Mouse (Mus musculus): ENCODE data around the gene Rogdi. TPM values are rescaled to one million over a fixed set of nuclear protein-coding genes. Genes with fewer than 3 reads are reported as not detected.

Rogdi gene
- polyA plus RNA-seq, 1 experiment from 2014 or later = 58.9 TPM

GRCm38 (mm10) chr16:5010371-5010935 lies 2.9 kb downstream of the Rogdi start:
- Histone ChIP-seq H3K4me1 (ENCODE audit: control insufficient read depth in 2 of 2, insufficient read depth in 2 of 2, low read length in 2 of 2) (peaks cover 7 to 20% of the 10 kb centered on the region in 2 experiments), H3K27me3 (ENCODE audit: control insufficient read depth, insufficient read depth, low read length) (no peaks in the 10 kb centered on the region), H3K9ac (ENCODE audit: low read length) (no peak overlapping the region), H3K36me3 (ENCODE audit: control insufficient read depth, insufficient read depth, low read length) (peaks cover 14% of the 10 kb centered on the region), H3K27ac (replicated peaks in 1 of 2; ENCODE audit: control insufficient read depth in 1 of 2, insufficient read depth in 1 of 2, low read depth in 2 of 2, low read length in 2 of 2) (no peak overlapping the region), H3K4me3 (ENCODE audit: control insufficient read depth in 1 of 2, insufficient read depth in 1 of 2, low read depth in 1 of 2, low read length in 2 of 2) (no peak overlapping the region), H3K4me2 (ENCODE audit: low read length) (no peak overlapping the region), H3K9me3 (ENCODE audit: control insufficient read depth, low read length) (no peaks in the 10 kb centered on the region)
- 86% methylated on average over 10 of the region's 10 CpGs for WGBS
- ATAC-seq (ENCODE audit: insufficient number of reproducible peaks, insufficient read depth, low FRiP score, low read depth) = no peak

- H3K9ac ChIP-seq (ENCODE audit: low read length) = no peak overlapping the region
- no peak overlapping the region for H3K4me2 ChIP-seq (ENCODE audit: low read length)
- H3K4me3 ChIP-seq (ENCODE audit: control insufficient read depth in 1 of 2, insufficient read depth in 1 of 2, low read depth in 1 of 2, low read length in 2 of 2) = no peak overlapping the region
- H3K27ac ChIP-seq (replicated peaks in 1 of 2; ENCODE audit: control insufficient read depth in 1 of 2, insufficient read depth in 1 of 2, low read depth in 2 of 2, low read length in 2 of 2) = no peak overlapping the region
- H3K9me3 ChIP-seq (ENCODE audit: control insufficient read depth, low read length) = no peaks in the 10 kb centered on the region
- H3K27me3 ChIP-seq (ENCODE audit: control insufficient read depth, insufficient read depth, low read length) = no peaks in the 10 kb centered on the region
- H3K36me3 ChIP-seq (ENCODE audit: control insufficient read depth, insufficient read depth, low read length) = no peaks in the 10 kb centered on the region
- peaks cover 7 to 20% of the 10 kb centered on the region in 2 experiments for H3K4me1 ChIP-seq (ENCODE audit: control insufficient read depth in 2 of 2, insufficient read depth in 2 of 2, low read length in 2 of 2)
- 82% methylated on average over 12 of the region's 12 CpGs for WGBS
- ATAC-seq (ENCODE audit: insufficient number of reproducible peaks, insufficient read depth, low FRiP score, low read depth) = no peak
These were observed 5.3 kb downstream of the Rogdi start for GRCm38 (mm10) chr16:5008076-5008475.

- Histone ChIP-seq H3K4me2 (ENCODE audit: low read length) (no peak overlapping the region), H3K27ac (replicated peaks in 1 of 2; ENCODE audit: control insufficient read depth in 1 of 2, insufficient read depth in 1 of 2, low read depth in 2 of 2, low read length in 2 of 2) (no peak overlapping the region), H3K9me3 (ENCODE audit: control insufficient read depth, low read length) (no peaks in the 10 kb centered on the region), H3K4me1 (ENCODE audit: control insufficient read depth in 2 of 2, insufficient read depth in 2 of 2, low read length in 2 of 2) (peaks cover 6 to 15% of the 10 kb centered on the region in 2 experiments), H3K36me3 (ENCODE audit: control insufficient read depth, insufficient read depth, low read length) (no peaks in the 10 kb centered on the region), H3K9ac (ENCODE audit: low read length) (no peak overlapping the region; the same call in 1 of the 2 replicates), H3K27me3 (ENCODE audit: control insufficient read depth, insufficient read depth, low read length) (no peaks in the 10 kb centered on the region), H3K4me3 (ENCODE audit: control insufficient read depth in 1 of 2, insufficient read depth in 1 of 2, low read depth in 1 of 2, low read length in 2 of 2) (no peak overlapping the region)
- ATAC-seq (ENCODE audit: insufficient number of reproducible peaks, insufficient read depth, low FRiP score, low read depth) = no peak
- WGBS = 54% methylated on average over 6 of the region's 6 CpGs
These were observed 5.9 kb downstream of the Rogdi start for GRCm38 (mm10) chr16:5007492-5007891.

- Histone ChIP-seq H3K9me3 (ENCODE audit: control insufficient read depth, low read length) (no peaks in the 10 kb centered on the region), H3K36me3 (ENCODE audit: control insufficient read depth, insufficient read depth, low read length) (no peaks in the 10 kb centered on the region), H3K4me1 (ENCODE audit: control insufficient read depth in 2 of 2, insufficient read depth in 2 of 2, low read length in 2 of 2) (peaks cover 2 to 12% of the 10 kb centered on the region in 2 experiments; a peak in 3 of 4 replicates), H3K4me2 (ENCODE audit: low read length) (no peak within 1 kb of the TSS), H3K9ac (ENCODE audit: low read length) (peak within 1 kb of the TSS; percentile 30; the same call in 1 of the 2 replicates), H3K4me3 (ENCODE audit: control insufficient read depth in 1 of 2, insufficient read depth in 1 of 2, low read depth in 1 of 2, low read length in 2 of 2) (no peak within 1 kb of the TSS), H3K27ac (replicated peaks in 1 of 2; ENCODE audit: control insufficient read depth in 1 of 2, insufficient read depth in 1 of 2, low read depth in 2 of 2, low read length in 2 of 2) (0 out of 4 replicates have a peak within 1 kb of the TSS, but pooled peaks of 1 of the 2 experiments have one; percentile 14), H3K27me3 (ENCODE audit: control insufficient read depth, insufficient read depth, low read length) (no peaks in the 10 kb centered on the region)
- ATAC-seq (ENCODE audit: insufficient number of reproducible peaks, insufficient read depth, low FRiP score, low read depth) = no peak
- WGBS = 42% methylated on average over 5 of the region's 5 CpGs
These were observed 6.3 kb downstream of the Rogdi start, which contains the start of gene Smim22 for GRCm38 (mm10) chr16:5007067-5007466. TSS of gene Smim22 (plus strand) at chr16:5007288.

GRCm38 (mm10) chr16:5000611-5001010 lies 12.7 kb downstream of the Rogdi start:
- H3K27ac ChIP-seq (replicated peaks in 1 of 2; ENCODE audit: control insufficient read depth in 1 of 2, insufficient read depth in 1 of 2, low read depth in 2 of 2, low read length in 2 of 2) = no peak overlapping the region

GRCm38 (mm10) chr16:4998984-4999383 lies 14.4 kb downstream of the Rogdi start:
- no peak overlapping the region for H3K9ac ChIP-seq (ENCODE audit: low read length)
- H3K36me3 ChIP-seq (ENCODE audit: control insufficient read depth, insufficient read depth, low read length) = no peaks in the 10 kb centered on the region
- no peak overlapping the region for H3K27ac ChIP-seq (replicated peaks in 1 of 2; ENCODE audit: control insufficient read depth in 1 of 2, insufficient read depth in 1 of 2, low read depth in 2 of 2, low read length in 2 of 2)
- no peaks in the 10 kb centered on the region for H3K9me3 ChIP-seq (ENCODE audit: control insufficient read depth, low read length)
- WGBS = 67% methylated on average over 1 of the region's 1 CpGs
- H3K4me2 ChIP-seq (ENCODE audit: low read length) = no peak overlapping the region
- no peaks in the 10 kb centered on the region for H3K27me3 ChIP-seq (ENCODE audit: control insufficient read depth, insufficient read depth, low read length)
- H3K4me1 ChIP-seq (ENCODE audit: control insufficient read depth in 2 of 2, insufficient read depth in 2 of 2, low read length in 2 of 2) = peaks cover 4 to 6% of the 10 kb centered on the region in 2 experiments; a peak in 2 of 4 replicates
- no peak overlapping the region for H3K4me3 ChIP-seq (ENCODE audit: control insufficient read depth in 1 of 2, insufficient read depth in 1 of 2, low read depth in 1 of 2, low read length in 2 of 2)
- ATAC-seq (ENCODE audit: insufficient number of reproducible peaks, insufficient read depth, low FRiP score, low read depth) = no peak

More at GRCm38 (mm10) chr16:5000611-5001010, 12.7 kb downstream of the Rogdi start:
- Histone ChIP-seq H3K4me1 (ENCODE audit: control insufficient read depth in 2 of 2, insufficient read depth in 2 of 2, low read length in 2 of 2) (peaks cover 4 to 6% of the 10 kb centered on the region in 2 experiments; a peak in 2 of 4 replicates), H3K27me3 (ENCODE audit: control insufficient read depth, insufficient read depth, low read length) (no peaks in the 10 kb centered on the region), H3K4me3 (ENCODE audit: control insufficient read depth in 1 of 2, insufficient read depth in 1 of 2, low read depth in 1 of 2, low read length in 2 of 2) (no peak overlapping the region), H3K36me3 (ENCODE audit: control insufficient read depth, insufficient read depth, low read length) (no peaks in the 10 kb centered on the region), H3K9me3 (ENCODE audit: control insufficient read depth, low read length) (no peaks in the 10 kb centered on the region), H3K9ac (ENCODE audit: low read length) (no peak overlapping the region), H3K4me2 (ENCODE audit: low read length) (no peak overlapping the region)
- no peak for ATAC-seq (ENCODE audit: insufficient number of reproducible peaks, insufficient read depth, low FRiP score, low read depth)
- 67% methylated on average over 3 of the region's 3 CpGs for WGBS

- 24% methylated on average over 3 of the region's 3 CpGs for WGBS
These were observed 15.8 kb downstream of the Rogdi start, which contains the start of gene Sept12 for GRCm38 (mm10) chr16:4997553-4997952. TSS of gene Sept12 (minus strand) at chr16:4997852.

More at GRCm38 (mm10) chr16:4997553-4997952, 15.8 kb downstream of the Rogdi start, which contains the start of gene Sept12:
- Histone ChIP-seq H3K4me2 (ENCODE audit: low read length) (no peak within 1 kb of the TSS), H3K9ac (ENCODE audit: low read length) (no peak within 1 kb of the TSS), H3K4me1 (ENCODE audit: control insufficient read depth in 2 of 2, insufficient read depth in 2 of 2, low read length in 2 of 2) (peaks cover 4 to 6% of the 10 kb centered on the region in 2 experiments; a peak in 2 of 4 replicates), H3K36me3 (ENCODE audit: control insufficient read depth, insufficient read depth, low read length) (no peaks in the 10 kb centered on the region), H3K9me3 (ENCODE audit: control insufficient read depth, low read length) (no peaks in the 10 kb centered on the region), H3K27ac (replicated peaks in 1 of 2; ENCODE audit: control insufficient read depth in 1 of 2, insufficient read depth in 1 of 2, low read depth in 2 of 2, low read length in 2 of 2) (no peak within 1 kb of the TSS), H3K27me3 (ENCODE audit: control insufficient read depth, insufficient read depth, low read length) (no peaks in the 10 kb centered on the region), H3K4me3 (ENCODE audit: control insufficient read depth in 1 of 2, insufficient read depth in 1 of 2, low read depth in 1 of 2, low read length in 2 of 2) (no peak within 1 kb of the TSS)
- ATAC-seq (ENCODE audit: insufficient number of reproducible peaks, insufficient read depth, low FRiP score, low read depth) = 0 out of 2 replicates have a peak, but pooled peaks have one; percentile 35
